Mouse (Mus musculus) gastrocnemius, adult 2 months (tissue): ENCODE measurements around the gene Gm36245. TPM values are rescaled to one million over a fixed set of nuclear protein-coding genes. Genes with fewer than 3 reads are reported as not detected.
A peak's percentile ranks its signal among the peaks of the same experiment; 100 is the strongest.
"Not testable (repeated sequence)": the region's sequence is repeated elsewhere in the genome, so short reads cannot be mapped to it uniquely, and the experiment has no call there.

ENCODE experiments used
- DNase-seq: peaks from one replicate; pipeline ENCODE4 v3.0.0; 2022
- H3K27ac ChIP-seq: fragments of 200-600 bp; 2 replicates; pipeline ENCODE4 v1.8.1; 2022; ENCODE audit warnings: mild to moderate bottlenecking
- H3K4me3 ChIP-seq: fragments of 200-600 bp; 2 replicates; pipeline ENCODE4 v1.8.1; 2022; ENCODE audit warnings: mild to moderate bottlenecking, moderate library complexity
- CTCF ChIP-seq: fragments of 200-600 bp; IDR thresholded peaks from 2 replicates; pipeline ENCODE4 v1.8.1; 2022; ENCODE audit warnings: antibody characterized with exemption, mild to moderate bottlenecking, moderate library complexity
- intact Hi-C: fragments of 180-260 bp; cut with DNase I; formaldehyde crosslinking; loops from one replicate; pipeline ENCODE4 v1.15.1; 2025
- long read RNA-seq, 2 experiments: library from polyadenylated mRNA; stranded (forward); transcript quantifications; one replicate each; pipeline ENCODE4 v2.0.0; 2021
- total RNA-seq, 2 experiments: library from RNA; stranded (reverse); gene quantifications; 2 replicates each; pipeline ENCODE4 v1.2.3; 2021

The Gm36245 gene
- total RNA-seq: not detected
- long read RNA-seq, experiment 1: 0 reads
- long read RNA-seq, experiment 2: 0 reads

DNA sequence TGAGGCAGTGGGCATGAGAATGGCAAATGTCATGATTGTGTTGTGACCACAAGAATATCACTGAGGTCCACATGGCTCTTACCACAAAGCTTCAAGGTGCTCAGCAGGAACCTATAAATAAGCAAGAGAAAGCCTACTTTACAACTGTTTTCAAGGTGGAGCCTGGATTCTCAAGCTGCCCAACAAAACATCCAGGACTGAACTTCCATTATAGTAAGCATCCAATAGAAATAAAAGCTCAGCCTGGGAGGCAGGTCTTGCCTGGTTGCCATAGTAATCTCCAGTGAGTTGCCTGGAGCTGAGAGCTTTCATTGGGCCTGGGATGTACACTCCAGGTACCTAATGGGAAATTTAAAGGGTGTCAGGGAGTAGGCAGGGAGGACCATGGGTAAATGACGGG lies at the start of gene Gm36245:
Gm36245 (plus strand) TSS at position 301 of the 400 bp plus-strand sequence.
- H3K4me3 ChIP-seq: peak within 1 kb of the TSS; percentile 19; the same call in 1 of the 2 replicates
- TF ChIP-seq CTCF: no peak
- peak within 1 kb of the TSS; percentile 79 for H3K27ac ChIP-seq
- DNase-seq: no peak
- intact Hi-C loops: loop anchor here (1.0 kb wide), 1 partner anchor 37 kb away; no protein-coding TSS in a partner anchor

DNA sequence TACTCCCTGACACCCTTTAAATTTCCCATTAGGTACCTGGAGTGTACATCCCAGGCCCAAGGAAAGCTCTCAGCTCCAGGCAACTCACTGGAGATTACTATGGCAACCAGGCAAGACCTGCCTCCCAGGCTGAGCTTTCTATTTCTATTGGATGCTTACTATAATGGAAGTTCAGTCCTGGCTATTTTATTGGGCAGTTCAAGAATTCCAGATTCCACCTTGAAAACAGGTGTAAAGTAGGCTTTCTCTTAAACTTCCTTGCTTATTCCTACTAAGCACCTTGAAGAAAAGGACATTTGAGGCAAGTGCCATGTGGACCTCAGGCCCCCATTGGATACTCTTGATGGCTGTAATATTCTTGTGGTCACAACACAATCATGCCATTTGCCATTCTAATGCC lies 37.3 kb upstream of the Gm36245 start, which contains the start of gene 1700025B11Rik:
1700025B11Rik (minus strand) TSS at position 101 of the 400 bp plus-strand sequence.
- TF ChIP-seq CTCF: no peak
- H3K27ac ChIP-seq: no peak within 1 kb of the TSS
- intact Hi-C loops: loop anchor here (1.0 kb wide), 1 partner anchor 38 kb away; the partner anchor contains the start of gene Gm36245

DNA sequence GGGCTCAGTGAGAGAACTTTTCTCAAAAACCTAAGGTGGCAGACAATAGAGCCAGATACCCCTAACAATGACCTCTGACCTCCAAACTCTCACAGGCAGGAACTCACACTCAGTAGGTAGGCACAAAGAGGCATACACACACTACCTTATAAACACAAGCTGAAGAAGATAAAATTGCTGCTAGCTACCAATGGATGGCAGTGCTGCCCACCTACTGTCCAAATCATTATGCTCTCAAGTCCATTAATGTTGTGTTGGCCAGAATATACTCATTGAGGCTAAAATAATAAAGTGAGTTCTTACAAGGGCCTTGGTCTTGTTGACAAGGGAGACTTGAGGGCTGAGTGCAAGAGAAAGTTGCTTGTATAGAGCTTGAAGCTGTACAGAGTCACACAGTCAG lies 35.8 kb upstream of the Gm36245 start:
- no peak overlapping the region for H3K27ac ChIP-seq
- DNase-seq: no peak
- TF ChIP-seq CTCF: peak; percentile 49
- no peak overlapping the region for H3K4me3 ChIP-seq
- intact Hi-C loops: no loop called here

More for the DNA sequence above, 37.3 kb upstream of the Gm36245 start, which contains the start of gene 1700025B11Rik:
- DNase-seq: no peak
- H3K4me3 ChIP-seq: no peak within 1 kb of the TSS

DNA sequence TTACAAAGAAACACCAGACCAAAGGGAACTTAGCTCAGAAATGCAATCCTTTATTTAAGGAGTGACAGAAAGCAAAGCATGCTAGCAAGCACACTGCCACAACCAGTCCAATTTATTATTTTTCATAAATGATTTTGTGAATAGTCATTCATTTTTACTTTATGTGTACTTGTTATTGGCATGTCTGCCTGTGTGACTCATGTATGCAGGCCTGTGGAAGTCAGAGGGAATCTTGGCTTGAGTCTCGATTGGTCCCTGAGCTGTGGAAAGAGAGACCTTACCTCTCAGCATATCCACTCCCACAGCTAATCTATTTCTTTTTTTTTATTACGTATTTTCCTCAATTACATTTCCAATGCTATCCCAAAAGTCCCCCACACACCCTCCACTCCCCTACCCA lies 20.3 kb upstream of the Gm36245 start:
- Histone ChIP-seq H3K27ac (no peak overlapping the region), H3K4me3 (no peak overlapping the region)
- TF ChIP-seq CTCF: no peak
- intact Hi-C loops: no loop called here
- no peak for DNase-seq

DNA sequence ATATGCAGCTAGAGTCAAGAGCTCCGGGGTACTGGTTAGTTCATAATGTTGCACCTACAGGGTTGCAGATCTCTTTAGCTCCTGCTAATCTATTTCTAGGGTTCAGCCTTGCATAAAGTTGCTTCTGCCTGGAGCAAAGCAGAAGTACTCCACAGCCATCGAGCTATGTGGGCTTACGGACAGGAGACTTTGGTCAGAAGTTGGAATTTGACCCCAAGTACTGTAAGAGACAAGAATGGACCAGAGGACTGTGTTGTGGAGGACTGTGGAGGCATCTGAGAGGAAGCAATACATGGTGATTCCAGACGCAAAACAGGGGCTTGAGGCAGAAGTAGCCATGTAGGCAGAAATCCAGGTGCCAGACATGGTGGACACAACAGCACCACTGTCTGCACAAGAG lies 19.7 kb upstream of the Gm36245 start:
- intact Hi-C loops: no loop called here

DNA sequence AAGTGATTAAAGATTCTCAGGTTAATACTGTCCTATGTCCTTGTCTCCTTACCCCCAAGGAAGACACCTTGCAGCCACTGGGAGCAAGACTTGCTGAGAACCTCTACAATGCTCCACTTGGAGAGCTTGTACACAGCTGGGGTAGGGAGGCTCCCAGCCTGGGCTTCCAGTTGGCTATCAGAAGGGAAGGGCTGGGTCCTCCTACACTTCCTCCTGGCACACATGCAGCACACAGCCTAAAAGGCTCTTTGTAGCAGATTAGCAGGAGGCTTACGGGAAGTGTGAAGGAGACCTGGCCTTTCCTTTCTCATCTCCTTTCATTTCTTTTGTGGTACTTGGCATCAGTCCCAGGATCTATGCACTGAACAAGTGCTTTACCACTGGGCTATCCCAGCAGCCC lies 17.4 kb upstream of the Gm36245 start:
- no peak for TF ChIP-seq CTCF
- intact Hi-C loops: no loop called here
- peak; percentile 66 for DNase-seq
- Histone ChIP-seq H3K4me3 (no peak overlapping the region), H3K27ac (peak overlapping the region; percentile 78)

More for the DNA sequence above, 19.7 kb upstream of the Gm36245 start:
- DNase-seq: no peak
- no peak for TF ChIP-seq CTCF
- H3K27ac ChIP-seq: no peak overlapping the region
- H3K4me3 ChIP-seq: no peak overlapping the region

DNA sequence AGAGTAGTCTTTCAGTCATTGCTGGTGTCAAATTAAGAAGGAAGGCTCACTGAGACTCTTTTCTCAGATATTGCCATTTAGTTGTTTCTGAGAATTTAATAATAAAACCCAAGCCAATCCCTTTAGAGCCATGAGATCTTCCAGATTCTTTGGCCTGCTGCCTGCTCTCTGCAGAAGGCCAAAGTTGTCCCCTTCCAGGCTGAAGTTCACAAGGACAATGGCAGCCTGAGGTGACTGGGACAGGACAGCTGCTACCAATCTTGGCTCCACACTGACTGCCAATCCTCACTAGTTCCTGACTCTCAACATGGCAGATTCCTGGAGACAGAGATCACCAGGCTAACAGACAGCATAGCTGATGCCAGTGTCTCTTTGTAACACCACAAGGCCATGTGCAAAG lies 12.0 kb upstream of the Gm36245 start:
- no peak overlapping the region for H3K27ac ChIP-seq
- intact Hi-C loops: no loop called here
- no peak overlapping the region for H3K4me3 ChIP-seq
- no peak for DNase-seq
- TF ChIP-seq CTCF: no peak

DNA sequence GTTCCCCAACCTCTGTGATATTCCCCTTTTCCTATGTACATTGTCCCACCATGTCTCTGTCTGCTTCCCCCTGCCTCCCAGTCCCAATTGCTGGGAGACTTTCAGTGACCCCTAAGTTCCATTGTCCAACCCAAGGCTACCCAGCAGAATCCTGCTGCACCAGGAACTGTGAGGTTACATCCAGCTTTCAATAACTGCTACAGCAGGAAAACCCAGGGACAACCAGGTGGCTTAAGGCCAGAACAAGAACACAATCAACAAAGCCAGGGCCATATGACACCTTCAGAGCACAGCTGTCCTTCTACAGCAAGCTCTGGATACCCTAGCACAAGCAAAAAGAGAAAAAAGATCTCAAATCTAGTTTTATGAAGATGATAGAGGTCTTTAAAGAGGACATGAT lies 10.1 kb upstream of the Gm36245 start:
- TF ChIP-seq CTCF: no peak
- intact Hi-C loops: no loop called here
- no peak overlapping the region for H3K4me3 ChIP-seq

DNA sequence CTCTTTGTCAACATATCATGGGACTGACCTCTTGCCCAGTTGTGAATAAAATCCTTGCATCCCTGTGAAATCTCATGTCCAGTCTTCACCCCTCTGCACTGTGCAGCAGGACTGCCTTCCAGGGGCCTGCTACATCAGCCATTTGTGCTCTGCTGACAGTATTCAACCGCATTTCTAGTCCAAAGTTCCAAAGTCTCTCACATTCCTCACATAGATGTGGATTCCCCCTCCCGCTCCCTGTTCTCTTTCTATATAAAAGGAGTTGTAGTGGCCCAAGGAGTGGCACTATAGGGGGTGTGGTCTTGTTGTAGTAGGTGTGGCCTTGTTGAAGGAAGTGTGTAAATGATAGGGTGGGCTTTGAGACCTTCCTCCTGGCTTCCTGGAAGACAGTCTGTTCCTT lies 8.2 kb upstream of the Gm36245 start:
- Histone ChIP-seq H3K4me3 (no peak overlapping the region), H3K27ac (no peak overlapping the region)
- DNase-seq: no peak
- no peak for TF ChIP-seq CTCF
- intact Hi-C loops: no loop called here

More for the DNA sequence above, 10.1 kb upstream of the Gm36245 start:
- H3K27ac ChIP-seq: peak overlapping the region; percentile 1; the same call in 1 of the 2 replicates
- DNase-seq: no peak

DNA sequence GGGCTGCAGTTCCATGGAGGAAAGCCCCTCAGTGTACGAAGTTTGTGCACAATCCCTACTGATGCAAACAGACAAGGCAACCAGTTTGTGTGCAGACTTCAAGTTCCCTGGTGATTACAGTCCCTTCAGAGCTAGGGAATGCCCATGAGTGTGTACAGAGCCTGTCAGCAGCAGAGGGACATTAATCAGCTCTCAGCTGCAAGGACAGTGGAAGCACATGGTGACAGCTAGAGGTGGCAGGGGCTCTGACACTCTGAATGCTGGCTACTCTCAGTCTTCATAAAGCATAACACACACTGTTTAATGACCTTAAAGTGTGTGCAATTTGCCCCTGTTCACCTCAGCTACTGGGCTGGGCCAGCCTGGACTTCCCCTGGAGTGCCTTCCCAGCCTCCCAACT lies 5.5 kb upstream of the Gm36245 start:
- intact Hi-C loops: no loop called here
- no peak for DNase-seq
- no peak for TF ChIP-seq CTCF
- H3K27ac ChIP-seq: peak overlapping the region; percentile 20; the same call in 1 of the 2 replicates
- H3K4me3 ChIP-seq: no peak overlapping the region

DNA sequence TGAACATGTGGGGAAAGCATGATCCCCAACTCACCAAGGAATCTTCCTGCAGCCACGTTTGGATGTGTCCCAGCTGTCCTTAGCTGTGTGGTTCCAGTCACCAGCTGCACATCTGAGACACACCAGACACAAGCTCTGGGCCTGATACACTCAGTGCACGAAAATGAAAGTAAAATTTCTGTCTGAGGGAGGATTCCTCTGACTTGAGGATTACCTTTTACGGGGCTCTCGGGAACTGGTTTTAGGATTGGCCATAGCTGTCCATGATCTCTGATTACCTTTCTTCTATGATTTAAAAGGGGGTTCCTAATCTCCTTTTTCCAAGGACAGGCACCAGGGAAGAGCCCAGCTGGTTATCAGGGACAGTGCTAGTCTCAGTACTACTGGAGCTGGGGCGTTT lies 3.1 kb upstream of the Gm36245 start, which contains the start of gene Apol10b:
Apol10b (minus strand) TSS at position 165 of the 400 bp plus-strand sequence.
- DNase-seq: no peak
- Histone ChIP-seq H3K4me3 (peak within 1 kb of the TSS; percentile 32), H3K27ac (peak within 1 kb of the TSS; percentile 74)
- no peak for TF ChIP-seq CTCF
- intact Hi-C loops: no loop called here

DNA sequence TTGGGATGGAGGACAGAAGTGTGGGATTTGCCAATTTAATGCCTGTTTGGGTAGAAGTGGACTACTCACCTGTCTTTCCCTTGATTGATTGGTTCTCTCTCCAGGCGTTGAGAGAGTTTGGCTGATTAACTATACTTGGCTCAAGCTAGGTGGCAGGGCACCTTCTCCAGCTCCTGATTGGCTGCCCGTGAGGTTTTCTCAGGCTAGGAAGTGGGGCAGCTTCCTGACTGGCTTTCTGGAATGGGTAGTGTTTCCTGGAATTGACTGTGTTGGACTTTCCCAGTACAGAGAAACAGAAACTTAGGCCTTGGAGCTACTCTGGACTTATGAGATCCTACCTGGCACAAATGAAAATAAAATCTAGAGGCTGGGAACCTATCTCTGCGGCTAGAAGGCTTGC lies 629 bp upstream of the Gm36245 start:
- intact Hi-C loops: no loop called here
- Histone ChIP-seq H3K27ac (peak overlapping the region; percentile 79), H3K4me3 (peak overlapping the region; percentile 19; the same call in 1 of the 2 replicates)
- DNase-seq: no peak
- no peak for TF ChIP-seq CTCF

DNA sequence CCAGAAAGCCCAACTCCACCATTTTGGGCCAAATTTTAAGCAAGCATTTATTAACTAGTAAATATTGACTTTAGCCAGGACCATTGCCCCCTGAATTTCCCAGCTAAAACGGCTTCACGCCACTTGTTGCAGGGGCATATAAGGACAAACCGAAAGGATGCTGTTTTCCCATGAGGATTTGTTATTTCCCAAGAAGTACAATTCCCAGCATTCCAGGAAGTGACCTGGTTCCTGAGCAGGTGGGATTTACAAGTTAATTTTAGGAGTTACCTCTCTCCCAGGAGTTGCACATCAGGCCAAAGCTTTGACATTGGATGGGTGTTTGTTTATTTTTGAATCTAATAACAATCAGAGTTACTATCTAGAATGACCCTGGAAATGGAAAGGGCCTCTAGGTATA lies 7.0 kb downstream of the Gm36245 start:
- Histone ChIP-seq H3K27ac (no peak overlapping the region), H3K4me3 (no peak overlapping the region)
- TF ChIP-seq CTCF: no peak
- intact Hi-C loops: no loop called here
- no peak for DNase-seq

DNA sequence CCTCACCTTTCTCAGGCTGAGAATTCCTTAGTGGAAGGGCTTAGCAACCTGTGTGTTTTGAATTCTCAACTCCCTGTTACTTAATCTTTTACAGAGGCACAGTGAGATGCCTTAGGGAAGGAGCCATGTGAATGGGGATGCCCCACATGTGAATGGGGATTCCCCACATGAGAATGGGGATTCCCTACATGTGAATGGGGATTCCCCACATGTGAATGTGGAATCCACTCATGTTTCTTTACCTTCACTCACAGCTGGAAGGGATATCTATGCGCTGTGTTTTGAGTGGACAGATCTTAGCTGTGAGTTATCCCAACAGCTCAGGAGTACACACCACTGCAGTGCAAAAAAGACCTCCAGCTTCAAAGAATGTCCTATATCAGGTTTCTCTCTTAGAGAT lies 25.7 kb downstream of the Gm36245 start:
- no peak for DNase-seq
- no peak overlapping the region for H3K27ac ChIP-seq
- intact Hi-C loops: no loop called here
- no peak for TF ChIP-seq CTCF
- H3K4me3 ChIP-seq: no peak overlapping the region

DNA sequence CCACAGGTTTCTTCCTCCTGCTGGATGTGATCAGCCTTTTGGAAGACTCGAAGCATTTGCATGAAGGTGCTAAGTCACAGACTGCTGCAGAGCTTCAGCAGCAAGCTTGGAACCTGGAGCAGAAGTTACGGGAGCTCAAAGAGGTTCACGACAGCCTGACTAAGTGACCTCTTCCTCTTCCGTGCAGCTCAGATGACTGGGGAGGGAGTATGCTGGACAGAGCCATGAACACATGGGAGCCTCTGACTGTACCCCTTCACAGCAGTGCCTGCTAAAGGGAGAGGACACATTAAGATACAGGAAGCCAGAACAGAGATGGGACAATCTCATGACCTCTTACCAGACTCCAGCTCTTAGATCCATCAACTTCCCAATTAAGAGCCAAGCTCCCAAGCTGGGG lies 27.4 kb downstream of the Gm36245 start:
- H3K4me3 ChIP-seq, H3K27ac ChIP-seq, DNase-seq, intact Hi-C loops: not testable (repeated sequence)
